9 mouse cellular contexts compared by ENCODE assay signal in genomic region chr9:107626158-107626843, GRCm38 (mm10). TPM values are rescaled to one million over a fixed set of nuclear protein-coding genes. Genes with fewer than 3 reads are reported as not detected.
DNase-seq lines count a peak whose midpoint lies in the region; ATAC-seq and TF ChIP-seq lines count a peak whose summit lies in the region.
"Had no signal": no experiment of that assay in that cellular context is flagged by ENCODE, and none has a peak within 500 bp of the region (broad histone marks: within the 10 kb centered on the region; RNA-seq: fewer than 3 reads in every experiment).

No protein-coding gene starts in this region.

- DNase-seq in gastrocnemius, adult 2 months, result no peak
- no peak for DNase-seq in gastrocnemius, postnatal 14 days
- DNase-seq in 3T3-L1 (ENCODE audit: low read depth, low spot score), result peak; percentile 96
- no peak for DNase-seq in forebrain, embryonic 11.5 days (ENCODE audit: low spot score)
- DNase-seq in liver, adult 2 months (ENCODE audit: extremely low read depth, low read depth, low spot score), result no peak
- no peak for DNase-seq in cerebellum, adult 9-10 months
- DNase-seq in retina, postnatal 1 day, result no peak

- H3K4me3 ChIP-seq in gastrocnemius, adult 2 months, result peak overlapping the region; percentile 98
- peak overlapping the region; percentile 16; the same call in 1 of the 2 replicates for H3K4me3 ChIP-seq in forebrain, embryonic 11.5 days (ENCODE audit: low read depth, low read length)
- no peak overlapping the region; the same call in 1 of the 2 replicates for H3K4me3 ChIP-seq in liver, adult 2 months (ENCODE audit: insufficient read depth, low read depth, low read length)
- no peak overlapping the region for H3K4me3 ChIP-seq in stomach, embryonic 14.5 days (ENCODE audit: low read depth, low read length)

- H3K36me3 ChIP-seq in forebrain, embryonic 11.5 days (ENCODE audit: control insufficient read depth, insufficient read depth, low read length), result no peaks in the 10 kb centered on the region; the same call in 1 of the 2 replicates
- no peaks in the 10 kb centered on the region for H3K36me3 ChIP-seq in liver, adult 2 months (ENCODE audit: control insufficient read depth, insufficient read depth, low read length)
- peaks cover 31% of the 10 kb centered on the region for H3K36me3 ChIP-seq in stomach, embryonic 14.5 days (ENCODE audit: control insufficient read depth, insufficient read depth, low read length)

- peaks cover 59% of the 10 kb centered on the region for H3K79me2 ChIP-seq in liver, adult 2 months (ENCODE audit: control insufficient read depth, insufficient read depth, low read length)

- no peaks in the 10 kb centered on the region for H3K9me3 ChIP-seq in forebrain, embryonic 11.5 days (ENCODE audit: control insufficient read depth, low read length)
- H3K9me3 ChIP-seq in stomach, embryonic 14.5 days (ENCODE audit: control insufficient read depth, low read depth, low read length), result no peaks in the 10 kb centered on the region

- H3K4me2 ChIP-seq in forebrain, embryonic 11.5 days (ENCODE audit: low read depth, low read length, severe bottlenecking), result peak overlapping the region; percentile 43
- H3K4me2 ChIP-seq in stomach, embryonic 14.5 days (replicated peaks; ENCODE audit: low read depth, low read length), result peak overlapping the region; percentile 32

- WGBS in forebrain, embryonic 11.5 days, result 26% methylated on average over 15 of the region's 15 CpGs
- 74% methylated on average over 15 of the region's 15 CpGs for WGBS in liver, adult 2 months
- 39% methylated on average over 15 of the region's 15 CpGs for WGBS in stomach, embryonic 14.5 days

- peak; percentile 53 for ATAC-seq in forebrain, embryonic 11.5 days (replicated peaks; ENCODE audit: low FRiP score)
- 0 out of 2 replicates have a peak, but pooled peaks have one; percentile 2 for ATAC-seq in stomach, embryonic 14.5 days (ENCODE audit: insufficient number of reproducible peaks, insufficient read depth, low FRiP score, low read depth)

- no peak for TF ChIP-seq POLR2A in liver, adult 2 months (IDR thresholded peaks at IDR 0.05; ENCODE audit: extremely low read depth, insufficient read depth, low read length)

- H3K4me1 ChIP-seq in forebrain, embryonic 11.5 days (replicated peaks; ENCODE audit: control insufficient read depth, insufficient read depth, low read length), result peaks cover 59% of the 10 kb centered on the region
- H3K4me1 ChIP-seq in liver, adult 2 months (ENCODE audit: control insufficient read depth, insufficient read depth, low read length), result peaks cover 11% of the 10 kb centered on the region
- peaks cover 65% of the 10 kb centered on the region for H3K4me1 ChIP-seq in stomach, embryonic 14.5 days (ENCODE audit: control insufficient read depth, insufficient read depth, low read length)

- peak overlapping the region; percentile 94 for H3K27ac ChIP-seq in gastrocnemius, adult 2 months
- H3K27ac ChIP-seq in forebrain, embryonic 11.5 days (ENCODE audit: low read depth, low read length), result peak overlapping the region; percentile 100
- peak overlapping the region; percentile 10; the same call in 1 of the 2 replicates for H3K27ac ChIP-seq in liver, adult 2 months (replicated peaks; ENCODE audit: insufficient read depth, low read depth, low read length)
- H3K27ac ChIP-seq in stomach, embryonic 14.5 days (ENCODE audit: low read length), result peak overlapping the region; percentile 79

- intact Hi-C loops in gastrocnemius, adult 2 months (cut with DNase I), result loop anchor here (1.0 kb wide), 1 partner anchor 18 kb away; no protein-coding TSS in a partner anchor
- intact Hi-C loops in gastrocnemius, postnatal 14 days (cut with DNase I; ENCODE audit: low total_unique reads), result no loop called here

- no peaks in the 10 kb centered on the region for H3K27me3 ChIP-seq in forebrain, embryonic 11.5 days (ENCODE audit: control insufficient read depth, insufficient read depth, low read length)
- no peaks in the 10 kb centered on the region for H3K27me3 ChIP-seq in liver, adult 2 months (ENCODE audit: control insufficient read depth, insufficient read depth, low read length)
- H3K27me3 ChIP-seq in stomach, embryonic 14.5 days (ENCODE audit: control insufficient read depth, insufficient read depth, low read length), result no peaks in the 10 kb centered on the region
- H3K27me3 ChIP-seq: CH12.LX had no signal

- no peak for TF ChIP-seq CTCF in gastrocnemius, adult 2 months (IDR thresholded peaks at IDR 0.05)
- no peak for TF ChIP-seq CTCF in liver, adult 2 months (IDR thresholded peaks at IDR 0.05; ENCODE audit: low read depth, low read length)

- peak overlapping the region; percentile 63 for H3K9ac ChIP-seq in forebrain, embryonic 11.5 days (ENCODE audit: low read length)
- H3K9ac ChIP-seq in liver, adult 2 months (ENCODE audit: low read depth, low read length), result peak overlapping the region; percentile 7; the same call in 1 of the 2 replicates
- H3K9ac ChIP-seq in stomach, embryonic 14.5 days (replicated peaks; ENCODE audit: low read depth, low read length), result peak overlapping the region; percentile 36; the same call in 1 of the 2 replicates

RNA-seq across cellular contexts. Expression of gene Gnai2, which starts 8.9 kb away (rescaled TPM):
- 10 to 100 TPM; 59.9 to 77.7 TPM for total RNA-seq in gastrocnemius, adult 2 months (2021)
- 100 to 1,000 TPM; 139 to 152 TPM for total RNA-seq in gastrocnemius, postnatal 14 days (2021)
- polyA plus RNA-seq in forebrain, embryonic 11.5 days (2014; fragmentation: Nextera tagmentation; extraction: Ambion mirVana), result 527 and 580 TPM in 2 replicates
- 31.6 and 44.8 TPM in 2 replicates for total RNA-seq in liver, adult 2 months (2014; rRNA removed)
- 117 and 122 TPM in 2 replicates for polyA plus RNA-seq in liver, adult 2 months (2012; rRNA removed)
- polyA plus RNA-seq in stomach, embryonic 14.5 days (2014; fragmentation: Nextera tagmentation; extraction: Ambion mirVana), result 359 TPM in 2 replicates

RNA-seq across cellular contexts. Expression of gene Sema3b, which starts 17.3 kb away (rescaled TPM):
- 10 to 100 TPM; 11.2 to 17.9 TPM for total RNA-seq in gastrocnemius, adult 2 months (2021)
- 10 to 100 TPM; 27.6 to 35.2 TPM for total RNA-seq in gastrocnemius, postnatal 14 days (2021)
- polyA plus RNA-seq in forebrain, embryonic 11.5 days (2014; fragmentation: Nextera tagmentation; extraction: Ambion mirVana), result 1.7 TPM in 2 replicates
- 0.13 and 0.37 TPM in 2 replicates for total RNA-seq in liver, adult 2 months (2014; rRNA removed)
- 0.68 and 0.83 TPM in 2 replicates for polyA plus RNA-seq in liver, adult 2 months (2012; rRNA removed)
- 6.1 and 7.9 TPM in 2 replicates for polyA plus RNA-seq in stomach, embryonic 14.5 days (2014; fragmentation: Nextera tagmentation; extraction: Ambion mirVana)

RNA-seq across cellular contexts. Expression of gene Ifrd2, which starts 38.9 kb away (rescaled TPM):
- 10 to 100 TPM; 48.5 to 50.4 TPM for total RNA-seq in gastrocnemius, adult 2 months (2021)
- total RNA-seq in gastrocnemius, postnatal 14 days (2021), result 10 to 100 TPM; 33.5 to 42.7 TPM
- polyA plus RNA-seq in forebrain, embryonic 11.5 days (2014; fragmentation: Nextera tagmentation; extraction: Ambion mirVana), result 35.0 and 37.2 TPM in 2 replicates
- total RNA-seq in liver, adult 2 months (2014; rRNA removed), result 21.5 and 32.2 TPM in 2 replicates
- polyA plus RNA-seq in liver, adult 2 months (2012; rRNA removed), result 54.6 and 56.2 TPM in 2 replicates
- 54.0 and 61.1 TPM in 2 replicates for polyA plus RNA-seq in stomach, embryonic 14.5 days (2014; fragmentation: Nextera tagmentation; extraction: Ambion mirVana)

RNA-seq across cellular contexts. Expression of gene Slc38a3, which starts 43.0 kb away (rescaled TPM):
- total RNA-seq in gastrocnemius, adult 2 months (2021), result 10 to 100 TPM; 60.8 to 94.7 TPM
- total RNA-seq in gastrocnemius, postnatal 14 days (2021), result 10 to 100 TPM; 29.8 to 57.1 TPM
- polyA plus RNA-seq in forebrain, embryonic 11.5 days (2014; fragmentation: Nextera tagmentation; extraction: Ambion mirVana), result 6.7 TPM in 2 replicates
- total RNA-seq in liver, adult 2 months (2014; rRNA removed), result 982 and 1,378 TPM in 2 replicates
- 3,567 and 4,585 TPM in 2 replicates for polyA plus RNA-seq in liver, adult 2 months (2012; rRNA removed)
- polyA plus RNA-seq in stomach, embryonic 14.5 days (2014; fragmentation: Nextera tagmentation; extraction: Ambion mirVana), result 3.7 and 7.1 TPM in 2 replicates

RNA-seq across cellular contexts. Expression of gene Hyal3, which starts 45.7 kb away (rescaled TPM):
- total RNA-seq in gastrocnemius, adult 2 months (2021), result under 1 TPM; 0.22 to 0.33 TPM
- under 1 TPM; 0.23 to 0.49 TPM for total RNA-seq in gastrocnemius, postnatal 14 days (2021)
- polyA plus RNA-seq in forebrain, embryonic 11.5 days (2014; fragmentation: Nextera tagmentation; extraction: Ambion mirVana), result 0.39 TPM in 1 of 2 replicates, not detected in the other
- total RNA-seq in liver, adult 2 months (2014; rRNA removed), result 0.13 and 0.18 TPM in 2 replicates
- 0.29 and 0.54 TPM in 2 replicates for polyA plus RNA-seq in liver, adult 2 months (2012; rRNA removed)
- polyA plus RNA-seq in stomach, embryonic 14.5 days (2014; fragmentation: Nextera tagmentation; extraction: Ambion mirVana), result 1.0 and 1.4 TPM in 2 replicates

Comparison
In these comparisons a context has a peak if more than half of its experiments do, and no peak if none do; other contexts are left out.
1. H3K27ac ChIP-seq: peak in every context shown above with its lines; median percentile 100 in forebrain, embryonic 11.5 days; 94 in gastrocnemius, adult 2 months; 79 in stomach, embryonic 14.5 days; 10 in liver, adult 2 months.
2. H3K4me3 ChIP-seq: peak in gastrocnemius, adult 2 months (single experiment) and forebrain, embryonic 11.5 days (single experiment); none in liver, adult 2 months (single experiment) and stomach, embryonic 14.5 days (single experiment).
3. H3K9ac ChIP-seq: peak in every context shown above with its lines; median percentile 63 in forebrain, embryonic 11.5 days; 36 in stomach, embryonic 14.5 days; 7 in liver, adult 2 months.